Mouse (Mus musculus): ENCODE measurements around the gene Cdk7. TPM values are rescaled to one million over a fixed set of nuclear protein-coding genes. Genes with fewer than 3 reads are reported as not detected.
"Not testable (repeated sequence)": the region's sequence is repeated elsewhere in the genome, so short reads cannot be mapped to it uniquely, and the experiment has no call there.

The Cdk7 gene
- total and polyA plus RNA-seq, 2 experiments from 2014 or later, result 40.9 to 48.2 TPM

DNA sequence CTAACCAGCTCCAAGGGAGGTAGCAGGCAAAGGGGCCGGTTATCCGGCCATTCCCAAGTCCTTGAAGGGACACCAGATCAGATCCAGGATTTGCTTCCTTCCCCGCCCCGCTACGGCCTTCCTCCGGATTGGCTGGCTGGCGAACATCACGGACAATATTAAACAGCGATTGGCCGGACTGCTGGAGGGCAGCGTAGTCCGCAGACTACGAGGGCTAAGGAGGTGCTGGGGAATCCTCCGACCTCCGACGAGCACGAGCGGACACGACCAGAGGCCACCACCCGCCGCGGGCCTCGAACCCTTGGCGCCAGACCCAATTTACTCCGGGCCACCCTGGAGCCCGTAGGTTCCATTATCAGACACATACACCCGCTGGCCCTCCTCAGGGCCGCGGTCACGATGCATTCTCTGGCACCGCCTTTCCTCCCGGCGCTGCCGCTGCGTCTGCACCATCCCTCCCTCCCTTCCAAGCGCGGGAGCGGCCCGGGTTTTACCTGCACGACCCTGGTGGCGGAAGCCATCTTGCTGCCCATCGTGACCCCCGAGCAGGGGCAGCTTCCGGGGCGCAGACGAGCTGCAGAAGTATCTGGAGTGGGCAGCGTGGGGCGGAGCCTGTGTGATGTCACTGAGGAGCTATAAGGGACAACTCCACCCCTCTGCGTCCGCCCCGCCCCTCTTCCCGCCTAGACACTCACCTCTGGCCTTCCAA, 13.5 kb upstream of the Cdk7 start, which contains the start of gene Mrps36:
Gene Mrps36, minus strand, starts transcription at position 624 of the 709 bp plus-strand sequence.
- Histone ChIP-seq H3K4me1 (ENCODE audit: insufficient read depth) (no peaks in the 10 kb centered on the region; the same call in 1 of the 2 replicates), H3K27ac (ENCODE audit: low read depth, low read length) (peak within 1 kb of the TSS; percentile 92), H3K27me3 (ENCODE audit: insufficient read depth, low read length) (no peaks in the 10 kb centered on the region), H3K9ac (peak within 1 kb of the TSS; percentile 90), H3K4me2 (ENCODE audit: low read depth) (peak within 1 kb of the TSS; percentile 51), H3K36me3 (ENCODE audit: insufficient read depth) (no peaks in the 10 kb centered on the region), H3K4me3 (ENCODE audit: low read depth, low read length) (peak within 1 kb of the TSS; percentile 85), H3K9me3 (ENCODE audit: low read length) (no peaks in the 10 kb centered on the region)
- 1% methylated on average over 51 of the region's 52 CpGs for WGBS
- DNase-seq (peak; percentile 89), ATAC-seq (peak; percentile 96)
- no peak for TF ChIP-seq CTCF (IDR thresholded peaks at IDR 0.05; ENCODE audit: low read depth)

DNA sequence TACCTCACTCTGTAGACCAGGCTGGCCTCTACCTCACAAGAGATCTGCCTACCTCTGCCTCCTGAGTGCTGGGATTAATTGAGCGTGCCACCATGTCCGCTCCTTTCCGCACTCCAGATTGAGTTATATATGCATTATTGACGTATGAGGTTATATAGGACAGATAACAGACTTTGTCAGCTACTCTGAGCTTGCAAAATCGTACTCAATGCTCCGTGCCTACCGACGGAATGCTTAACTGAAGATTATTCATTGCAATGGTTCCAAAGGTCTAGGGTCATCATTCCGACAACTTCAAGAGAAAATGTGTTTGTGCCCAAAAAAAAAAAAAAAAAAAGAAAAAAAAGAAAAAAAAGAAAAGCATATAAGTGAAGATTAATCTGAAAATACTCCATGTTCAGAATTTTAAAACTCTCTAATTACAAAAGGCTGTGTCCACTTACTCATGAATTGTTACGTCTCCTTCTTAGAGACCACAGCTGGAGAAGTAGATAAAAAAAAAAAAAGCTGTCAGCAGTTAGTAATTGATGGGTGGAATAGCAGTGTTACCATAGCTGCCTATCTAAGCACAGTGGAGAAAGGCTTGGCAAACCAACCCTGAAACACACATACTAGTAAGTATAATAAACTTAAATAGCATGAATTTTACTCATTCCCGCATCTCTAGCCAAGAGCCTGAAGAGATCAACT, 12.8 kb upstream of the Cdk7 start:
- DNase-seq (no peak), ATAC-seq (peak; percentile 54)
- Histone ChIP-seq H3K4me2 (ENCODE audit: low read depth) (peak overlapping the region; percentile 51), H3K4me3 (ENCODE audit: low read depth, low read length) (peak overlapping the region; percentile 85), H3K9ac (peak overlapping the region; percentile 90), H3K4me1 (ENCODE audit: insufficient read depth) (no peaks in the 10 kb centered on the region; the same call in 1 of the 2 replicates), H3K27me3 (ENCODE audit: insufficient read depth, low read length) (no peaks in the 10 kb centered on the region), H3K27ac (ENCODE audit: low read depth, low read length) (peak overlapping the region; percentile 92), H3K36me3 (ENCODE audit: insufficient read depth) (peaks cover 4% of the 10 kb centered on the region; the same call in 1 of the 2 replicates), H3K9me3 (ENCODE audit: low read length) (no peaks in the 10 kb centered on the region)
- TF ChIP-seq CTCF (IDR thresholded peaks at IDR 0.05; ENCODE audit: low read depth), result no peak
- WGBS, result 72% methylated on average over 11 of the region's 11 CpGs

DNA sequence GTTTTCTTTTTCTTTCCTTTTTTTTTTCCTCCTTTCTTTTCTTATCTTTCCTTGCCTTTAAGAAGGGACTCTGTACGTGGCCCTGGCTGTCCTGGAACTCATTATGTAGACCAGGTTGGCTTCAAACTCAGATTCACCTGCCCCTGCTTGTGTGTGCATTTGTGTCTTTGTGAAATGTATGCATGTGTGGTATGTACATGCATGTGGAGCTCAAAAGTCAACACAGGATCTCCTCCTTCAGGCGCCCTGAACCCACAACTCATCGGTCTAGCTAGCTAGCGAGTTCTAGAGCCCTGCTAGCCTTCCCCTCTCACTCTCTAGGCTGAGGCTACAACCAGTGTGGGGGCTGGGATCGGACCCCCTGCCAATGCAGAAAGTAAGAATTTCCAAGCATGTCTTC, 12.1 kb upstream of the Cdk7 start:
- Histone ChIP-seq H3K27ac (ENCODE audit: low read depth, low read length) (no peak overlapping the region), H3K4me1 (ENCODE audit: insufficient read depth) (no peaks in the 10 kb centered on the region; the same call in 1 of the 2 replicates), H3K4me2 (ENCODE audit: low read depth) (no peak overlapping the region), H3K36me3 (ENCODE audit: insufficient read depth) (peaks cover 4% of the 10 kb centered on the region; the same call in 1 of the 2 replicates), H3K27me3 (ENCODE audit: insufficient read depth, low read length) (no peaks in the 10 kb centered on the region), H3K4me3 (ENCODE audit: low read depth, low read length) (no peak overlapping the region), H3K9me3 (ENCODE audit: low read length) (no peaks in the 10 kb centered on the region), H3K9ac (no peak overlapping the region)
- DNase-seq, result no peak
- ATAC-seq, result no peak
- TF ChIP-seq CTCF (IDR thresholded peaks at IDR 0.05; ENCODE audit: low read depth), result no peak
- 94% methylated on average over 5 of the region's 5 CpGs for WGBS

DNA sequence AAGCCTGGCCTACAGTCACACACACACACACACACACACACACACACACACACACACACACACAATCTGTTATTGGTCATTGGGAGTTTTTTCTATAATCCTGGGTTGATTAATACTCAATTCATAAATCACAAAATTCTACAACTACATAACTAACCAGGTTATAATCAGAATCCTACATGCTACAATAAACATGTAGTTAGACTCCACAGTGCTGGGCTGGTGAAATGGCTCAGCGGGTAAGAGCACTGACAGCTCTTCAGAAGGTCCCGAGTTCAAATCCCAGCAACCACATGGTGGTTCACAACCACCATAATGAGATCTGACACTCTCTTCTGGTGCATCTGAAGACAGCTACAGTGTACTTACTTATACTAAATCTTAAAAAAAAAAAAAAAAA, 2.0 kb upstream of the Cdk7 start:
- Histone ChIP-seq H3K4me2 (ENCODE audit: low read depth) (no peak overlapping the region), H3K9ac (no peak overlapping the region), H3K4me1 (ENCODE audit: insufficient read depth) (peaks cover 6% of the 10 kb centered on the region; the same call in 1 of the 2 replicates), H3K4me3 (ENCODE audit: low read depth, low read length) (no peak overlapping the region), H3K36me3 (ENCODE audit: insufficient read depth) (peaks cover 14% of the 10 kb centered on the region), H3K27ac (ENCODE audit: low read depth, low read length) (no peak overlapping the region), H3K9me3 (ENCODE audit: low read length) (no peaks in the 10 kb centered on the region), H3K27me3 (ENCODE audit: insufficient read depth, low read length) (no peaks in the 10 kb centered on the region)
- TF ChIP-seq CTCF (IDR thresholded peaks at IDR 0.05; ENCODE audit: low read depth), result no peak
- ATAC-seq, result no peak
- WGBS, result 92% methylated on average over 2 of the region's 2 CpGs
- DNase-seq, result no peak

DNA sequence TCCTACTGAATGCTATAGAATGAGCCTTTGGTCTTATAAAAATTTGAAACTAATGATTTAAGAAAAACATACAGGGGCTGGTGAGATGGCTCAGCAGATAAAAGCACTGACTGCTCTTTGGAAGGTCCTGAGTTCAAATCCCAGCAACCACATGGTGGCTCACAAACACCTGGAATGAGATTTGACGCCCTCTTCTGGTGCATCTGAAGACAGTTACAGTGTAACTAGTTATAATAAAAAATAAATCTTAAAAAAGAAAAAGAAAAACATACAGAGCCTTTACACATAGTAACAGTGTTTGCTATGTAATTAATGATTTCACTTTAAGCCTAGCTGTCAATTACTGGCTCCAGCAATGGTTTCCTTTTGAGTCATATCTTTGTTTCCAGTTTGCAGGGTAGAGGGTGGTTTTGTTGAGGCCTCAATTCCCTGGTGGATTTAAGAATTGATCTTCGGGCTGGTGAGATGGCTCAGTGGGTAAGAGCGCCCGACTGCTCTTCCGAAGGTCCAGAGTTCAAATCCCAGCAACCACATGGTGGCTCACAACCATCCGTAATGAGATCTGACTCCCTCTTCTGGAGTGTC, 815 bp upstream of the Cdk7 start:
- not testable (repeated sequence) for H3K9me3 ChIP-seq (ENCODE audit: low read length); ATAC-seq; DNase-seq; H3K4me1 ChIP-seq (ENCODE audit: insufficient read depth); H3K9ac ChIP-seq; H3K27me3 ChIP-seq (ENCODE audit: insufficient read depth, low read length)
- 0 out of 2 replicates have a peak, but pooled peaks have one; percentile 5 for TF ChIP-seq CTCF (IDR thresholded peaks at IDR 0.05; ENCODE audit: low read depth)
- Histone ChIP-seq H3K36me3 (ENCODE audit: insufficient read depth) (peaks cover 16% of the 10 kb centered on the region), H3K4me3 (ENCODE audit: low read depth, low read length) (peak overlapping the region; percentile 77), H3K4me2 (ENCODE audit: low read depth) (peak overlapping the region; percentile 76), H3K27ac (ENCODE audit: low read depth, low read length) (peak overlapping the region; percentile 94; the same call in 1 of the 2 replicates)
- 93% methylated on average over 5 of the region's 6 CpGs for WGBS

DNA sequence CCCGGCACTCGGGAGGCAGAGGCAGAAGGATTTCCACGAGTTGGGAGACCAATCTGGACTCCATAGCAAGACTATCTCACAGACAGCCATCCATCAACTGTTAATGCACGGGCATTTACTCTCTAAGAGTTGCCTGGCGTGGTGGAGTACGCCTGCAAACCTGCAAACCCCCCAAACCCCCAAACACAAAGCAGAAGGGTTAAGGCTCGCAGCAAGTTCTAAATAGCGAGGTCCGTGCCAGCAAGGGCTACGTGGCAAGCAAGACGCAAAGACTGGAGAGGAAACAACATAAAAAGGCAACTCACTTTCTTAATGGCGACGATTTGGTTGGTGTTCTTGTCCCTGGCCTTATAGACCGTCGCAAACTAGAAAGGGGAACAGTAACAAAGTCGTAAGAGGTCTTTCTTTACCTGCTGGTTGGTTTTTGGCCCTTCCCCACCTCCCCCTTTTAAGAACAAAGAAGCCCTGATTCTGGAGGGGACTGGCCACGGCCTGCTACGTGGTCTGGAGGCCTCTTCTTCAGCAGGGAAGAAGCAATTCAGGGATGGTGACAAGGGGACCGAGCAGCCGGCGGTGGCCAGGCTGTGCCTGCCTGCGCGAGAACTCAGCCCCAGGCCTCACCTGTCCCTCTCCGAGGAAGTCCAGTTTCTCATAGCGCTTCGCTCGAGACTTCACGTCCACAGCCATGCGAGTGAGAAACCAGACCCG, 432 bp downstream of the Cdk7 start:
- 2% methylated on average over 30 of the region's 30 CpGs for WGBS
- Histone ChIP-seq H3K27me3 (ENCODE audit: insufficient read depth, low read length) (no peaks in the 10 kb centered on the region), H3K4me1 (ENCODE audit: insufficient read depth) (peaks cover 6% of the 10 kb centered on the region; the same call in 1 of the 2 replicates), H3K9ac (peak overlapping the region; percentile 90), H3K4me2 (ENCODE audit: low read depth) (peak overlapping the region; percentile 76), H3K27ac (ENCODE audit: low read depth, low read length) (peak overlapping the region; percentile 94), H3K4me3 (ENCODE audit: low read depth, low read length) (peak overlapping the region; percentile 77), H3K36me3 (ENCODE audit: insufficient read depth) (peaks cover 10% of the 10 kb centered on the region; the same call in 1 of the 2 replicates), H3K9me3 (ENCODE audit: low read length) (no peaks in the 10 kb centered on the region)
- peak; percentile 76 for ATAC-seq
- TF ChIP-seq CTCF (IDR thresholded peaks at IDR 0.05; ENCODE audit: low read depth), result no peak
- no peak for DNase-seq

DNA sequence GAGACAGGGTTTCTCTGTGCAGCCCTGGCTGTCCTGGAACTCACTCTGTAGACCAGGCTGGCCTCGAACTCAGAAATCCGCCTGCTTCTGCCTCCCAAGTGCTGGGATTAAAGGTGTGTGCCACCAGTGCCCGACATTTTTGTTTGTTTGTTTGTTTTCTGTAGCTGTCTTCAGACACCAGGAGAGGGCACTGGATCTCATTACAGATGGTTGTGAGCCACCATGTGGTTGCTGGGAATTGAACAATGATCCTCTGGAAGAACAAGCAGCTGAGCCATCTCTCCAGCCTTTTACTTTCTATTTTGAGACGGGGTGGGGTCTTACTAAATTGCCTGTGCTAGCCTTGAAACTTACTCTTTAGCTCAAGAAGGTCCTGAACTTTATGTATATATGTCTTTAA, 2.2 kb downstream of the Cdk7 start:
- not testable (repeated sequence) for H3K27me3 ChIP-seq (ENCODE audit: insufficient read depth, low read length); H3K4me1 ChIP-seq (ENCODE audit: insufficient read depth); H3K27ac ChIP-seq (ENCODE audit: low read depth, low read length); H3K9me3 ChIP-seq (ENCODE audit: low read length); H3K9ac ChIP-seq; H3K4me2 ChIP-seq (ENCODE audit: low read depth); DNase-seq; ATAC-seq; H3K4me3 ChIP-seq (ENCODE audit: low read depth, low read length)
- WGBS, result 96% methylated on average over 4 of the region's 4 CpGs
- H3K36me3 ChIP-seq (ENCODE audit: insufficient read depth), result peaks cover 13% of the 10 kb centered on the region; the same call in 1 of the 2 replicates
